Mouse (Mus musculus) midbrain, embryonic 13.5 days (tissue): ENCODE results near the gene Camk2d. TPM values are rescaled to one million over a fixed set of nuclear protein-coding genes. Genes with fewer than 3 reads are reported as not detected.
A peak's percentile ranks its signal among the peaks of the same experiment; 100 is the strongest.

ENCODE experiments used
- ATAC-seq: fragments of 200-750 bp; cut with Nextera tagmentation; 2 replicates; pipeline ENCODE4 v1.8.0; 2017; ENCODE audit warnings: mild to moderate bottlenecking, moderate TSS enrichment, moderate library complexity
- H3K27ac ChIP-seq: fragments of 300-500 bp; sonication (generic); 2 replicates; pipeline ENCODE4 v1.5.1; 2015; ENCODE audit warnings: inconsistent platforms, mild to moderate bottlenecking, moderate library complexity
- H3K27me3 ChIP-seq: fragments of 300-500 bp; sonication (generic); 2 replicates; pipeline ENCODE4 v1.6.1; 2015; ENCODE audit warnings: mild to moderate bottlenecking, inconsistent platforms
- H3K36me3 ChIP-seq: fragments of 300-500 bp; sonication (generic); 2 replicates; pipeline ENCODE4 v1.6.1; 2015; ENCODE audit warnings: mild to moderate bottlenecking, inconsistent platforms
- H3K4me1 ChIP-seq: fragments of 300-500 bp; sonication (generic); replicated peaks from 2 replicates; pipeline ENCODE4 v1.6.1; 2015; ENCODE audit warnings: inconsistent platforms
- H3K4me2 ChIP-seq: fragments of 300-500 bp; sonication (generic); replicated peaks from 2 replicates; pipeline ENCODE4 v1.6.1; 2015; ENCODE audit warnings: moderate library complexity, mild to moderate bottlenecking, inconsistent platforms
- H3K4me3 ChIP-seq: fragments of 300-500 bp; sonication (generic); replicated peaks from 2 replicates; pipeline ENCODE4 v1.5.1; 2015; ENCODE audit warnings: mild to moderate bottlenecking, inconsistent platforms
- H3K9ac ChIP-seq: fragments of 300-500 bp; sonication (generic); replicated peaks from 2 replicates; pipeline ENCODE4 v1.6.1; 2015; ENCODE audit warnings: mild to moderate bottlenecking, inconsistent platforms
- H3K9me3 ChIP-seq: fragments of 300-500 bp; sonication (generic); 2 replicates; pipeline ENCODE4 v1.6.1; 2016; ENCODE audit warnings: mild to moderate bottlenecking, inconsistent platforms
- WGBS: fragments of 180-500 bp; shearing (Covaris S2); methylation state at CpG from one replicate; pipeline ENCODE4 v1.1.7; 2015; 5-methylcytosine and 5-hydroxymethylcytosine counted together
- polyA plus RNA-seq: library from polyadenylated mRNA; unstranded; fragments of >200 nt; fragmentation: Nextera tagmentation; extraction: Ambion mirVana; gene quantifications from 2 replicates; pipeline ENCODE4 v1.2.1, GENCODE M21; 2015

Camk2d gene
- 22.7 and 24.3 TPM in 2 replicates for polyA plus RNA-seq

DNA sequence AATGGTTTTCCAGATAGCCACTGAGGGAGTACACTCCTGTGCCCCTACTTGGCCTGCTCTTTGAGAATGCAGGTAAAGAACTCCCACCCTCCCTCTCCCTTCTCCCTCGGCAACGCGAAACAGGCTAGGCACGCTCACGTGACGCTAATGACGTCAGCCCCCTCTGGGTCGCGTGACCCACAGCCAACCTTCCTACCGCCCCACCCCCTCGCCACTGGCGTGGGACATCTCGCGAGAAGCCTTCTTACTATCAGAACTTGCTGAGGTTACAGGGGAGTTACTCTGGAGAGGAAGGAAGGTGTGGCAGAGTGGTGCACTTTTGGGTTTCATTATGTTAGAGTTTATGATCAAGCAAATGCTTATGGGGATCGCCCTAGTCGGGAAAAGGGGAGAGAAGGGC lies at the start of gene Camk2d:
Camk2d (plus strand) TSS at position 217 of the 400 bp plus-strand sequence.
- H3K4me2 ChIP-seq = peak within 1 kb of the TSS; percentile 93
- peak within 1 kb of the TSS; percentile 90 for H3K4me3 ChIP-seq
- peak within 1 kb of the TSS; percentile 95 for H3K27ac ChIP-seq
- WGBS = under 1% methylated on average over 16 of the region's 16 CpGs
- peaks cover 10% of the 10 kb centered on the region; the same call in 1 of the 2 replicates for H3K4me1 ChIP-seq
- peak; percentile 92 for ATAC-seq
- H3K9me3 ChIP-seq = no peaks in the 10 kb centered on the region
- no peaks in the 10 kb centered on the region for H3K27me3 ChIP-seq
- peak within 1 kb of the TSS; percentile 87 for H3K9ac ChIP-seq
- H3K36me3 ChIP-seq = no peaks in the 10 kb centered on the region

DNA sequence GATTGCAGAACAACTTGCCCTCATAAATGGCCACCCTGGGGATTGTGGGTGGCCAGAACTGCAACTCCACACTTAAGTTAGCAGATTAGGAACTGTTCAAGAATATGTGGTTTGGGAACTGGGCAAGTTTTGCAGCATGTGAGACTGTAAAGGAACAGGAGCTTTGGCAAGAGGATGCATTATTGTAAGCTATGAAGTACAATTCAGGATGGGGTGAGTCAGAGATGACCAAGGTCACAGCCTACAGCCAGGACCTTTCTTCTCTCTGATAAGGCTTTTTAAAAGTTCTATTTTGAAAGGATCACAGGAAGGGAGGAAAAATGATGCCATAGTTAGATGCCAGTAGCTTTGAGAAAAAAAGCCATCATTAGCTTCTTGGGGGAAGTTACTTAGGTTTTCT lies 48.2 kb upstream of the Camk2d start:
- ATAC-seq = no peak
- Histone ChIP-seq H3K4me1 (no peaks in the 10 kb centered on the region), H3K9me3 (no peaks in the 10 kb centered on the region), H3K36me3 (no peaks in the 10 kb centered on the region), H3K27me3 (no peaks in the 10 kb centered on the region), H3K9ac (no peak overlapping the region), H3K4me3 (no peak overlapping the region), H3K4me2 (no peak overlapping the region), H3K27ac (no peak overlapping the region)

DNA sequence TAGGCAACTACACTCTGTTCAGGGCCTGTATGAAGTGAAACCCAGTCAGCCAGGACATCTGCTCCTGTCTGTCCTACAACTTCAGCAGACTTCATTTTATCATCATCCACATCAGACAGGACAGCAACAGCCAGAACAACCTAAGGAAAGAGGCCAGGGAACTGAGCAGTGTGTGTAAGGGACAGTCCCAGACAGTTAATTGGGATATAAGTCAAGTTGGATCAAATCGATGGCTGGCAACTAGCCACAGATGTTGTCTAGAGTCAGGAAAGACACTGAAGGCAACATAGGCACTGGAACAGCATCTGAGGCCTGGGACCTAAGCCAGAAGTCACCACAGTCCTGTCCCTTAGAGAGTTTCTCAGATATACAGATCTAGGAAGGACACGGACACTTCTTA lies 32.5 kb upstream of the Camk2d start:
- H3K9me3 ChIP-seq = no peaks in the 10 kb centered on the region
- no peaks in the 10 kb centered on the region for H3K4me1 ChIP-seq
- H3K36me3 ChIP-seq = no peaks in the 10 kb centered on the region
- no peak for ATAC-seq
- WGBS = 87% methylated on average over 2 of the region's 2 CpGs
- H3K27me3 ChIP-seq = no peaks in the 10 kb centered on the region
- no peak overlapping the region for H3K9ac ChIP-seq
- H3K27ac ChIP-seq = no peak overlapping the region
- H3K4me2 ChIP-seq = no peak overlapping the region
- H3K4me3 ChIP-seq = no peak overlapping the region

DNA sequence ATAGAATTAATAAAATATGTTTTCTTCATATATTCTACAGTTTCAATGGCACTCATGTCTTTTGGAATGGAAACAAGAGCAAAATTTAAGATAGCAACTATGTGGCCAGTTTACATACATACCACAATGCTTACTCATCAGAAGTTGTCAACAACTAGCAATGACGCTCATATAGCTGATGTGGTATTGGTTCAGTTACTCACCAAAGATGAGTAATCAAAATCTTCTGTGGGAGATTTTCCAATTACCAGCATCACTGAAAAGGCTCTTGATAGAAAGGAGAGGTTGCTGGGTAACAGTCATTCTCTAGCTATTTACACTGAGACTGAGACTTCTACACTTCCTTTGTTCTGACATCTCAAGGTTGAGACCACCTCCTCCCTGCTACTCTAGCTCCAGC lies 25.5 kb upstream of the Camk2d start:
- no peaks in the 10 kb centered on the region for H3K27me3 ChIP-seq
- H3K9me3 ChIP-seq = no peaks in the 10 kb centered on the region
- H3K9ac ChIP-seq = no peak overlapping the region
- no peaks in the 10 kb centered on the region for H3K4me1 ChIP-seq
- no peaks in the 10 kb centered on the region for H3K36me3 ChIP-seq
- no peak overlapping the region for H3K4me3 ChIP-seq
- ATAC-seq = no peak
- 90% methylated on average over 1 of the region's 1 CpGs for WGBS
- H3K27ac ChIP-seq = no peak overlapping the region
- no peak overlapping the region for H3K4me2 ChIP-seq

DNA sequence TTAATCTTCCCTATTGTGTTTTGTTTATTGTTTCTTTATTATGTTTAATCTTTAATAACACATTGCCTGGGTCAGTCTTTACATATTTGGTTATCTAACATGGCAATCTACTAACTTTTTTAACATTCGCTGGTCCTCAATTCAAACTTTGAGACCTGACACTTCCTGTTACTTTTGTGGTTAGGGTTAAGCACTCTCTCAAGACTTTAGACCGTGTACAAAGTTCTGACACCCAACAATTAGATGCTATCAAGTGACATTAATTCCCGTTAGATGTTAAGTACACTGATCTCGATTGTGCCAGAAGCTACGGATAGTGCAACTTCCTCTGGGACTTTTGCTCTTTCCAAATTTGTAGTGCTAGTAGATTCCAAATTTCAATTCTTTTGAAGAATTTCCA lies 23.2 kb upstream of the Camk2d start:
- no peaks in the 10 kb centered on the region for H3K36me3 ChIP-seq
- no peaks in the 10 kb centered on the region for H3K4me1 ChIP-seq
- H3K4me3 ChIP-seq = no peak overlapping the region
- no peak overlapping the region for H3K9ac ChIP-seq
- H3K27ac ChIP-seq = no peak overlapping the region
- no peak overlapping the region for H3K4me2 ChIP-seq
- WGBS = 89% methylated on average over 5 of the region's 5 CpGs
- no peaks in the 10 kb centered on the region for H3K27me3 ChIP-seq
- ATAC-seq = no peak
- H3K9me3 ChIP-seq = no peaks in the 10 kb centered on the region

DNA sequence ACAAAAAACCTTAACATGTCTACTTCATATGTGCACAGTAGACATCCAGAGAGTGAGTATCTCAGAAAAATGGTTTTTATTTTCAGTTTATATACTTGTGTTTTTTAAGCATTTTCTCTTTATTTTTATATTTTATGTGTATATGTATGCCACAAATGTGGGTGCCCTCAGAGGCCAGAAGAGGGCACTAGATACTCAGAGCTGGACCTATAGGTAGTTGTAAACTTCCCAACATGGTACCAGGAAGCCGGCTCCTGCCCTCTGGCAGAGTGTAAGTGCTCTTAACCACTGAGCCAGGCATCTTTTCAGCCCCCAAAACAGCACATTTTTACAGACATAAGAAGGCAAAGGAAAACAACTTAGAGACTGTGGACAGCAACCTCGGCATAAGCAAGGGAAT lies 20.2 kb upstream of the Camk2d start:
- ATAC-seq = no peak
- WGBS = 53% methylated on average over 2 of the region's 2 CpGs
- no peaks in the 10 kb centered on the region for H3K27me3 ChIP-seq
- no peak overlapping the region for H3K27ac ChIP-seq
- H3K9ac ChIP-seq = no peak overlapping the region
- no peaks in the 10 kb centered on the region for H3K4me1 ChIP-seq
- H3K36me3 ChIP-seq = no peaks in the 10 kb centered on the region
- H3K4me3 ChIP-seq = no peak overlapping the region
- no peaks in the 10 kb centered on the region for H3K9me3 ChIP-seq
- H3K4me2 ChIP-seq = no peak overlapping the region

DNA sequence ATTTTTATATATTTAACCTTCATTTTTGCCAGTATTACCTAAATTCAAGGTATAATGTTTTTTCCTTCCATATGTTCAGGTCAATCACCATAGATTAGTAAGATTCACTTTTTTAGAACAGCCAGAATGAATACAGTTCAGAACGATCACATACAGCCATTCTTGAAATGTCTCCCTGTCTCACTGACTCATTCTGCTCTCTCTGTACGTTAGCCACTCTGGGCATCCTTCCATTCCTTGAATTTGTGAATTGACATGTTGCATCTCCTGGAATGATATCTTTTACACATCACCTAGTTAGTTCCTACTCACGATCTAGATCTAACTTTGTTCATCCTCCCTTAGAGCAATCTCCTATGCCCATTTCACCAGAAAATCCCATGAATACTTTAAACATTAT lies 10.0 kb upstream of the Camk2d start:
- H3K4me2 ChIP-seq = no peak overlapping the region
- WGBS = 89% methylated on average over 3 of the region's 3 CpGs
- no peaks in the 10 kb centered on the region for H3K36me3 ChIP-seq
- H3K9ac ChIP-seq = no peak overlapping the region
- no peak for ATAC-seq
- no peaks in the 10 kb centered on the region for H3K4me1 ChIP-seq
- H3K27ac ChIP-seq = no peak overlapping the region
- H3K27me3 ChIP-seq = no peaks in the 10 kb centered on the region
- no peaks in the 10 kb centered on the region for H3K9me3 ChIP-seq
- H3K4me3 ChIP-seq = no peak overlapping the region

DNA sequence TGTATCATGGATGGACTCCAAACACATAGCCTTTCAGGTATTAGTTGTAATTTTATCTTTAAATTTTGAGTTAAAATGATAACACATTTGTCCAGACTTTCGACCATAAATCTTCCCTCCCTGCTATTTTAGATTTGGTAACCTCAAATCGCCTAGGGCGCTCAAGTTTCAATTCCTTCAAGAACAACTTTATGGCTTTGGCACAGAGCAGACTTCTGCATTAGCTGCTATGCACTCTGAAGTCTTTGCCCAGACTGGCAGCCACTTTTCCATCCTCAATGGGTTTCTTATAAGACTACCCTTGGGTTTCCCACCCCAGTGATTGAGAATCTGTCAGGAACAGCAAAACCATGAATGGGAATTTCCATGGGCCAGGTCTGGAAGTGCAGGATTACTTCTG lies 8.6 kb upstream of the Camk2d start:
- 88% methylated on average over 3 of the region's 3 CpGs for WGBS
- Histone ChIP-seq H3K9ac (no peak overlapping the region), H3K4me1 (no peaks in the 10 kb centered on the region), H3K36me3 (no peaks in the 10 kb centered on the region), H3K27me3 (no peaks in the 10 kb centered on the region), H3K4me2 (no peak overlapping the region), H3K27ac (no peak overlapping the region), H3K9me3 (no peaks in the 10 kb centered on the region), H3K4me3 (no peak overlapping the region)
- ATAC-seq = no peak

DNA sequence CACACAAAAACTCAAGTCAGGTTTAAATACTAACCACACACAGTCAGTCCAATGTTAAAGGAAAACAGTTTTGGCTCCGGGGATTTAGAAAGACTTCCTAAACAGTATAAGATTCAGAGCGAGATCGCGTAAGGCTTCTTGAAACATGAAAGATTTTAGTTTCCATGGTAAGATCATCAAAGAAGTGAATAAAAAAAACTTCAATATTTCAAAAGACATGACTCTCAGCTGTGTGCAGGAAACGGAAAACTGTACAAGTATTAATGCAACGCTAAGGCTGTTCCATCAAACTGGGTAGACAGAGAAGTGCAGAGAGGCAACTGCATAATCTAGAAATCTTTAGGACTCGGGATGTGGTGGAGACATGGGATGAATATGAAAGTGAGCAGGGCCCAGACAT lies 6.5 kb upstream of the Camk2d start:
- H3K36me3 ChIP-seq = no peaks in the 10 kb centered on the region
- H3K4me2 ChIP-seq = no peak overlapping the region
- no peaks in the 10 kb centered on the region for H3K4me1 ChIP-seq
- H3K27ac ChIP-seq = no peak overlapping the region
- H3K9me3 ChIP-seq = no peaks in the 10 kb centered on the region
- WGBS = 94% methylated on average over 7 of the region's 7 CpGs
- no peak for ATAC-seq
- H3K9ac ChIP-seq = no peak overlapping the region
- H3K27me3 ChIP-seq = no peaks in the 10 kb centered on the region
- H3K4me3 ChIP-seq = no peak overlapping the region

DNA sequence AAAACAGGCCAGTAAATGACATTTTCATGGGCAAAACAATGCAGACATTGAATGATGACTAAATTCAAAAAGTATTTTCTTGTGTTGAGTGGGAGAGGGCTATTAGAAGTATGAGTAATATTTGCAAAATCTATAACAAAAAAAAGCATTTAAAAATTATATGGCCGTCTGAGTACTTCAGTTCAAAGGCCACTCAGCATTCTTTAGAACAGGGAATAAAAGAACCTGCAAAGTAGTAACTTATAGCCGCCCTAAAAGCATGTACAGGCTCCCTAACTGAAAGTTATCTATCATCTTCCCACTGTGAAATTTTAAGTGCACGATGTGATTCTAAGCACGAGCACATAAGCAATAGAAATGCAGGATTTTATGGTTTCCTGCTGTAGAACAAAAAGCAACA lies 646 bp upstream of the Camk2d start:
- no peaks in the 10 kb centered on the region for H3K36me3 ChIP-seq
- peak overlapping the region; percentile 93 for H3K4me2 ChIP-seq
- ATAC-seq = no peak
- no peak overlapping the region for H3K9ac ChIP-seq
- no peaks in the 10 kb centered on the region for H3K9me3 ChIP-seq
- 76% methylated on average over 4 of the region's 4 CpGs for WGBS
- peaks cover 10% of the 10 kb centered on the region; the same call in 1 of the 2 replicates for H3K4me1 ChIP-seq
- H3K4me3 ChIP-seq = peak overlapping the region; percentile 90
- H3K27me3 ChIP-seq = no peaks in the 10 kb centered on the region
- no peak overlapping the region for H3K27ac ChIP-seq

DNA sequence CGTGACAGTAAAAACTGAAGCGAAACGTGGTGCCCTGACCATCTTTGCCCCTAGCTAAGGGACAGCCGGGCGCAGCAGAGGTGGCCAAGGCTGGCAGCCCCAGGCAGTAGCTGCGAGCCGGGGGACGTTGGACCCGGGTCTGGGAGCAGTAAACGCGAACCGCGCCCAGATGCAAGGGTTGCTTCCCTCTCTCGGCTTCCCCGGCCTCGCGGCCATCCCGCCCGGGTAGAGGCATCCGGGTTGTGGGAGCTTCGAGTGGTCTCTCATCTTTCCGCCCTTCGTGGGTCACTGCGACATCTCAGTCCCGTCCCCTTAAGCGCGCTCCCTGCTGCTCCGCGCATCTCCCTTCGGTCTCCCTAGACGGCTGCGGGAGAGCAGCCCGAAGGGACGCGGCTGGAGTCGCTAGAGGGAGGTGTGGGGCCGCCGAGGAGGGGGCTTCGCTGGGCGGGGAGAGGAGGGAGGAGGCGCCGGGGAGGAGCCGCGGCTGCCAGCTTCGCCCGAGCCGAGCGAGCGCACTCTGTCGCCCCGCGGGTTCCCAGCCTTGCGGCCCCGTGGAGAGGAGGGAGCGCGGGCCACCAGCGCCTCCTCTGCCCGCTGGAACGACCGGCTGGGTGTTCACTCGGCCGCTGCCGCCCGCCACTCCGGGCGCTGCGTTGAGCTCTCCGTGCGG lies 524 bp downstream of the Camk2d start:
- under 1% methylated on average over 57 of the region's 69 CpGs for WGBS
- peak; percentile 91 for ATAC-seq
- H3K9ac ChIP-seq = peak overlapping the region; percentile 87

DNA sequence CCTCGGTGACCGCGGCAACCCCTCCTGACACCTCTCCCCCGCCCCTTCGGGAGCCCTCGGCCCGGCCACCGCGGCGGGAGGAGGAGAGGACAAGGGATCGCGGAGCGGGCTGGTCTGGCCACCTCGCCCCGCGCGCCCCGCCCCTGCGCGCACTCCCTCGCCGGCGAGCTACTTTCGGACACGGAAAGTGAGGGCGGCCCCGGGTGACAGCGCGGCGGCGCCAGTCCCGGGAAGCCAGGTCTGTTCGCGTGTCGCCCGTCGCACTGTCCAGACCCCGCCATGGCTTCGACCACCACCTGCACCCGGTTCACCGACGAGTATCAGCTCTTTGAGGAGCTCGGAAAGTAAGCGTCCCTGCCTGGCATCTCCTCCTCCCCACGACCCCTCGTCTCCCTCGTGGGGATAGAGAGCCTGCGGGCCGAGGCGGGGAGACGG lies 1.1 kb downstream of the Camk2d start:
- Histone ChIP-seq H3K27ac (peak overlapping the region; percentile 95), H3K4me3 (peak overlapping the region; percentile 90), H3K27me3 (no peaks in the 10 kb centered on the region), H3K4me2 (peak overlapping the region; percentile 93), H3K9ac (peak overlapping the region; percentile 87), H3K36me3 (no peaks in the 10 kb centered on the region), H3K4me1 (peaks cover 10% of the 10 kb centered on the region; the same call in 1 of the 2 replicates), H3K9me3 (0 out of 2 replicates have a peak, but pooled peaks cover 4% of the 10 kb centered on the region)
- ATAC-seq = peak; percentile 74
- WGBS = under 1% methylated on average over 43 of the region's 51 CpGs

More for the DNA sequence above, 524 bp downstream of the Camk2d start:
- 0 out of 2 replicates have a peak, but pooled peaks cover 1% of the 10 kb centered on the region for H3K9me3 ChIP-seq
- peaks cover 10% of the 10 kb centered on the region; the same call in 1 of the 2 replicates for H3K4me1 ChIP-seq
- H3K27ac ChIP-seq = peak overlapping the region; percentile 95
- peak overlapping the region; percentile 93 for H3K4me2 ChIP-seq
- H3K36me3 ChIP-seq = no peaks in the 10 kb centered on the region
- H3K27me3 ChIP-seq = no peaks in the 10 kb centered on the region
- peak overlapping the region; percentile 90 for H3K4me3 ChIP-seq
